Mouse (Mus musculus): Measurements from ENCODE around the gene Sectm1a.

- TF ChIP-seq CTCF (IDR thresholded peaks at IDR 0.05; ENCODE audit: extremely low read depth, insufficient read depth, low read length) (no peak), POLR2A (IDR thresholded peaks at IDR 0.05; ENCODE audit: extremely low read depth, insufficient read depth, low read length) (no peak)
Observed at GRCm38 (mm10) chr11:121092606-121093585, 11.9 kb upstream of the Sectm1a start.

All from cortical plate, adult 2 months (tissue).